15 mouse cellular contexts compared by ENCODE assay signal in genomic region chr9:21172364-21172763, GRCm38 (mm10).
"Had no signal": no experiment of that assay in that cellular context is flagged by ENCODE, and none has a peak within 500 bp of the region (broad histone marks: within the 10 kb centered on the region; RNA-seq: fewer than 3 reads in every experiment).

No protein-coding gene starts in this region.

- DNase-seq: kidney, adult 11 months; kidney, adult 9 months; kidney, postnatal 10 days; kidney, postnatal 4 days; left cerebral cortex, postnatal 4 days; lung, adult 18-20 months; midbrain, embryonic 14.5 days; right cerebral cortex, adult 18-20 months; right cerebral cortex, postnatal 25 days; thymus, postnatal 14 days had no signal

- H3K4me2 ChIP-seq: limb, embryonic 13.5 days had no signal

- H3K9me3 ChIP-seq: limb, embryonic 13.5 days; midbrain, embryonic 10.5 days had no signal

- H3K36me3 ChIP-seq: limb, embryonic 13.5 days; midbrain, embryonic 10.5 days had no signal

- H3K4me3 ChIP-seq: layer of hippocampus, adult 2 months; limb, embryonic 13.5 days; midbrain, embryonic 10.5 days had no signal

- H3K9ac ChIP-seq: limb, embryonic 13.5 days; liver, embryonic 14.5 days had no signal

- H3K27ac ChIP-seq: layer of hippocampus, adult 2 months; limb, embryonic 13.5 days; liver, embryonic 14.5 days; midbrain, embryonic 10.5 days; stomach, postnatal 0 days had no signal
